In genomic region chr3:109451966-109452365, GRCm38 (mm10) we compare ENCODE assay signal across 16 mouse cellular contexts.
DNase-seq lines count a peak whose midpoint lies in the region; ATAC-seq and TF ChIP-seq lines count a peak whose summit lies in the region.
"Had no signal": no experiment of that assay in that cellular context is flagged by ENCODE, and none has a peak within 500 bp of the region (broad histone marks: within the 10 kb centered on the region; RNA-seq: fewer than 3 reads in every experiment).

No protein-coding gene starts in this region.

- H3K36me3 ChIP-seq in lung, embryonic 14.5 days (ENCODE audit: insufficient read depth) = no peaks in the 10 kb centered on the region
- H3K36me3 ChIP-seq in forebrain, embryonic 10.5 days (replicated peaks) = no peaks in the 10 kb centered on the region
- H3K36me3 ChIP-seq: intestine, embryonic 15.5 days; stomach, embryonic 15.5 days had no signal

- WGBS in lung, embryonic 14.5 days = 49% methylated on average over 2 of the region's 2 CpGs
- 70% methylated on average over 2 of the region's 2 CpGs for WGBS in forebrain, embryonic 10.5 days

- no peak overlapping the region for H3K4me3 ChIP-seq in lung, embryonic 14.5 days (ENCODE audit: low read depth, low read length)
- H3K4me3 ChIP-seq in forebrain, embryonic 10.5 days = no peak overlapping the region
- H3K4me3 ChIP-seq: erythroblast, embryonic 14.5 days; intestine, embryonic 15.5 days; stomach, embryonic 15.5 days had no signal

- H3K9me3 ChIP-seq in lung, embryonic 14.5 days (ENCODE audit: low read depth, low read length) = no peaks in the 10 kb centered on the region
- no peaks in the 10 kb centered on the region for H3K9me3 ChIP-seq in forebrain, embryonic 10.5 days
- H3K9me3 ChIP-seq: intestine, embryonic 15.5 days; stomach, embryonic 15.5 days had no signal

- TF ChIP-seq CTCF in lung, embryonic 14.5 days (IDR thresholded peaks at IDR 0.05; ENCODE audit: low read depth) = no peak

- no peak overlapping the region for H3K9ac ChIP-seq in lung, embryonic 14.5 days
- H3K9ac ChIP-seq: intestine, embryonic 15.5 days; stomach, embryonic 15.5 days had no signal

- H3K27me3 ChIP-seq in lung, embryonic 14.5 days (ENCODE audit: insufficient read depth, low read length) = no peaks in the 10 kb centered on the region
- H3K27me3 ChIP-seq in forebrain, embryonic 10.5 days (ENCODE audit: poor library complexity, severe bottlenecking) = no peaks in the 10 kb centered on the region
- H3K27me3 ChIP-seq: intestine, embryonic 15.5 days; stomach, embryonic 15.5 days had no signal

- peak; percentile 50 for DNase-seq in heart, adult 8-10 months (ENCODE audit: low spot score)
- DNase-seq in heart, postnatal 14 days = no peak
- DNase-seq in lung, embryonic 14.5 days = peak; percentile 33
- DNase-seq in lung, postnatal 4 days = no peak
- DNase-seq in forebrain, embryonic 10.5 days (ENCODE audit: extremely low spot score, low spot score) = no peak
- no peak for DNase-seq in frontal cortex, postnatal 14 days (ENCODE audit: low spot score in 2 of 2)
- DNase-seq: cerebellum, adult 8-10 months; embryo, embryonic 11 days; layer of hippocampus, postnatal 36 days; right cerebral cortex, postnatal 4 days; thymus, postnatal 14 days had no signal

- no peak overlapping the region for H3K27ac ChIP-seq in lung, embryonic 14.5 days (ENCODE audit: low read depth)
- H3K27ac ChIP-seq in forebrain, embryonic 10.5 days = no peak overlapping the region
- H3K27ac ChIP-seq: intestine, embryonic 15.5 days; stomach, embryonic 15.5 days had no signal

- ATAC-seq in lung, embryonic 14.5 days (ENCODE audit: insufficient read depth) = no peak
- peak; percentile 66 for ATAC-seq in inflammation-experienced regulatory T-cells, adult 6 months
- ATAC-seq in megakaryocyte progenitor cell, adult 5-6 weeks (replicated peaks; ENCODE audit: poor library complexity) = peak; percentile 35; the same call in 1 of the 2 replicates
- ATAC-seq: intestine, embryonic 15.5 days had no signal

- H3K4me2 ChIP-seq in lung, embryonic 14.5 days = no peak overlapping the region
- H3K4me2 ChIP-seq: intestine, embryonic 15.5 days; stomach, embryonic 15.5 days had no signal

- intact Hi-C loops in heart, postnatal 14 days (cut with DNase I) = no loop called here

- H3K4me1 ChIP-seq in lung, embryonic 14.5 days (ENCODE audit: insufficient read depth) = no peaks in the 10 kb centered on the region; the same call in 1 of the 2 replicates
- no peaks in the 10 kb centered on the region for H3K4me1 ChIP-seq in forebrain, embryonic 10.5 days
- H3K4me1 ChIP-seq: intestine, embryonic 15.5 days; stomach, embryonic 15.5 days had no signal

Comparison
In these comparisons a context has a peak if more than half of its experiments do, and no peak if none do; other contexts are left out.
1. DNase-seq: peak in heart, adult 8-10 months (single experiment) and lung, embryonic 14.5 days (single experiment); none in heart, postnatal 14 days (0 of 2), lung, postnatal 4 days (0 of 2), forebrain, embryonic 10.5 days (single experiment) and frontal cortex, postnatal 14 days (0 of 2).